17 mouse cellular contexts compared by ENCODE assay signal in genomic region chr13:113915700-113916099, GRCm38 (mm10).
"Had no signal": no experiment of that assay in that cellular context is flagged by ENCODE, and none has a peak within 500 bp of the region (broad histone marks: within the 10 kb centered on the region; RNA-seq: fewer than 3 reads in every experiment).

No protein-coding gene starts in this region.

- H3K9me3 ChIP-seq: liver, embryonic 15.5 days; lung, embryonic 15.5 days; midbrain, embryonic 13.5 days; midbrain, embryonic 15.5 days; neural tube, embryonic 12.5 days; stomach, embryonic 15.5 days had no signal

- H3K36me3 ChIP-seq: liver, embryonic 15.5 days; lung, embryonic 15.5 days; midbrain, embryonic 13.5 days; midbrain, embryonic 15.5 days; neural tube, embryonic 12.5 days; stomach, embryonic 15.5 days had no signal

- H3K4me2 ChIP-seq: liver, embryonic 15.5 days; lung, embryonic 15.5 days; midbrain, embryonic 13.5 days; midbrain, embryonic 15.5 days; neural tube, embryonic 12.5 days; stomach, embryonic 15.5 days had no signal

- H3K27me3 ChIP-seq: liver, embryonic 15.5 days; lung, embryonic 15.5 days; midbrain, embryonic 15.5 days; neural tube, embryonic 12.5 days; stomach, embryonic 15.5 days had no signal

- DNase-seq: liver, postnatal 0 days; lung, adult 2 months; lung, postnatal 14 days; lung, postnatal 36 days; right cerebral cortex, postnatal 14 days; thymus, adult 2 months; thymus, postnatal 25 days; thymus, postnatal 4 days had no signal

- H3K4me3 ChIP-seq: liver, embryonic 15.5 days; lung, embryonic 15.5 days; midbrain, embryonic 13.5 days; midbrain, embryonic 15.5 days; neural tube, embryonic 12.5 days; stomach, embryonic 15.5 days had no signal

- H3K27ac ChIP-seq: liver, embryonic 15.5 days; lung, embryonic 15.5 days; macrophage; midbrain, embryonic 15.5 days; neural tube, embryonic 12.5 days; stomach, embryonic 15.5 days; stomach, postnatal 0 days had no signal

- H3K9ac ChIP-seq: liver, embryonic 15.5 days; liver, postnatal 0 days; lung, embryonic 15.5 days; midbrain, embryonic 13.5 days; midbrain, embryonic 15.5 days; neural tube, embryonic 12.5 days; stomach, embryonic 15.5 days had no signal

- ATAC-seq: liver, postnatal 0 days; lung, postnatal 0 days; midbrain, embryonic 13.5 days; midbrain, embryonic 15.5 days had no signal

- H3K4me1 ChIP-seq: liver, embryonic 15.5 days; lung, embryonic 15.5 days; stomach, embryonic 15.5 days had no signal
